Mouse (Mus musculus) neural tube, embryonic 14.5 days (tissue): ENCODE data around the gene R3hdm2. TPM values are rescaled to one million over a fixed set of nuclear protein-coding genes. Genes with fewer than 3 reads are reported as not detected.

Experiments
- ATAC-seq: fragments of 200-750 bp; cut with Nextera tagmentation; 2 replicates; pipeline ENCODE4 v1.8.0; 2017; ENCODE audit warnings: low read depth, mild to moderate bottlenecking, moderate TSS enrichment, moderate library complexity
- H3K27ac ChIP-seq: fragments of 300-500 bp; sonication (generic); 2 replicates; pipeline ENCODE4 v1.5.1; 2014; ENCODE audit warnings: low read depth, mild to moderate bottlenecking, control low read depth, low read length, moderate library complexity, mixed read lengths
- H3K27me3 ChIP-seq: fragments of 300-500 bp; sonication (generic); 2 replicates; pipeline ENCODE4 v1.6.1; 2014; ENCODE audit warnings: low read length; ENCODE audit not compliant: control insufficient read depth, insufficient read depth
- H3K36me3 ChIP-seq: fragments of 300-500 bp; sonication (generic); 2 replicates; pipeline ENCODE4 v1.6.1; 2014; ENCODE audit warnings: low read length, mixed read lengths; ENCODE audit not compliant: control insufficient read depth, insufficient read depth
- H3K4me1 ChIP-seq: fragments of 300-500 bp; sonication (generic); 2 replicates; pipeline ENCODE4 v1.6.1; 2014; ENCODE audit warnings: low read length; ENCODE audit not compliant: control insufficient read depth, insufficient read depth
- H3K4me2 ChIP-seq: fragments of 300-500 bp; sonication (generic); 2 replicates; pipeline ENCODE4 v1.6.1; 2014; ENCODE audit warnings: mild to moderate bottlenecking, low read depth, low read length, control low read depth
- H3K4me3 ChIP-seq: fragments of 300-500 bp; sonication (generic); 2 replicates; pipeline ENCODE4 v1.5.1; 2014; ENCODE audit warnings: low read depth, low read length, control low read depth, mixed read lengths
- H3K9ac ChIP-seq: fragments of 300-500 bp; sonication (generic); replicated peaks from 2 replicates; pipeline ENCODE4 v1.6.1; 2014; ENCODE audit warnings: low read depth, mild to moderate bottlenecking, control low read depth, low read length, mixed read lengths
- H3K9me3 ChIP-seq: fragments of 300-500 bp; sonication (generic); 2 replicates; pipeline ENCODE4 v1.6.1; 2016; ENCODE audit warnings: low read length; ENCODE audit not compliant: control insufficient read depth
- WGBS: fragments of 180-500 bp; shearing (Covaris S2); extraction: QIAGEN DNeasy Blood & Tissue Kit; methylation state at CpG from one replicate; pipeline ENCODE4 v1.1.7; 2014; 5-methylcytosine and 5-hydroxymethylcytosine counted together
- polyA plus RNA-seq: library from polyadenylated mRNA; unstranded; fragments of >200 nt; fragmentation: Nextera tagmentation; extraction: Ambion mirVana; gene quantifications from 2 replicates; pipeline ENCODE4 v1.2.1, GENCODE M21; 2014

The R3hdm2 gene
- polyA plus RNA-seq, 1 experiment from 2014 or later = 36.2 TPM

- peak overlapping the region; percentile 19; the same call in 1 of the 2 replicates for H3K4me2 ChIP-seq
- peak overlapping the region; percentile 28; the same call in 1 of the 2 replicates for H3K9ac ChIP-seq
- no peaks in the 10 kb centered on the region for H3K9me3 ChIP-seq
- 14% methylated on average over 13 of the region's 13 CpGs for WGBS
- peak overlapping the region; percentile 99; the same call in 1 of the 2 replicates for H3K27ac ChIP-seq
- no peaks in the 10 kb centered on the region for H3K36me3 ChIP-seq
- H3K4me1 ChIP-seq = peaks cover 56% of the 10 kb centered on the region
- no peaks in the 10 kb centered on the region for H3K27me3 ChIP-seq
- H3K4me3 ChIP-seq = no peak overlapping the region
- ATAC-seq = no peak
Observed at GRCm38 (mm10) chr10:127514111-127514698, 134.1 kb downstream of the R3hdm2 start.

- H3K9me3 ChIP-seq = no peaks in the 10 kb centered on the region
- peaks cover 50% of the 10 kb centered on the region for H3K4me1 ChIP-seq
- peak within 1 kb of the TSS; percentile 99; the same call in 1 of the 2 replicates for H3K27ac ChIP-seq
- 13% methylated on average over 6 of the region's 6 CpGs for WGBS
- H3K9ac ChIP-seq = peak within 1 kb of the TSS; percentile 28; the same call in 1 of the 2 replicates
- 0 out of 2 replicates have a peak within 1 kb of the TSS, but pooled peaks have one; percentile 5 for H3K4me3 ChIP-seq
- H3K4me2 ChIP-seq = peak within 1 kb of the TSS; percentile 19; the same call in 1 of the 2 replicates
- no peaks in the 10 kb centered on the region for H3K27me3 ChIP-seq
- no peak for ATAC-seq
- peaks cover 5% of the 10 kb centered on the region; the same call in 1 of the 2 replicates for H3K36me3 ChIP-seq
Observed at GRCm38 (mm10) chr10:127514764-127515163, 134.6 kb downstream of the R3hdm2 start, which contains the start of gene Ndufa4l2. Ndufa4l2 (plus strand) TSS chr10:127514967.

GRCm38 (mm10) chr10:127515271-127515982 is 135.3 kb downstream of the R3hdm2 start:
- 36% methylated on average over 9 of the region's 9 CpGs for WGBS
- H3K9ac ChIP-seq = no peak overlapping the region
- no peak overlapping the region for H3K27ac ChIP-seq
- H3K9me3 ChIP-seq = no peaks in the 10 kb centered on the region
- H3K4me1 ChIP-seq = peaks cover 43% of the 10 kb centered on the region
- 0 out of 2 replicates have a peak overlapping the region, but pooled peaks have one; percentile 5 for H3K4me3 ChIP-seq
- no peak for ATAC-seq
- H3K27me3 ChIP-seq = no peaks in the 10 kb centered on the region
- H3K4me2 ChIP-seq = no peak overlapping the region
- H3K36me3 ChIP-seq = peaks cover 6% of the 10 kb centered on the region; the same call in 1 of the 2 replicates

GRCm38 (mm10) chr10:127515983-127516459 is 135.9 kb downstream of the R3hdm2 start:
- no peak overlapping the region for H3K27ac ChIP-seq
- H3K9me3 ChIP-seq = no peaks in the 10 kb centered on the region
- no peaks in the 10 kb centered on the region for H3K27me3 ChIP-seq
- no peak overlapping the region for H3K4me3 ChIP-seq
- no peak overlapping the region for H3K9ac ChIP-seq
- peaks cover 6% of the 10 kb centered on the region; the same call in 1 of the 2 replicates for H3K36me3 ChIP-seq
- H3K4me2 ChIP-seq = no peak overlapping the region
- no peak for ATAC-seq
- WGBS = 25% methylated on average over 8 of the region's 8 CpGs
- H3K4me1 ChIP-seq = peaks cover 37% of the 10 kb centered on the region

GRCm38 (mm10) chr10:127516576-127517260 is 136.6 kb downstream of the R3hdm2 start:
- no peaks in the 10 kb centered on the region for H3K9me3 ChIP-seq
- no peaks in the 10 kb centered on the region for H3K27me3 ChIP-seq
- peaks cover 39% of the 10 kb centered on the region for H3K4me1 ChIP-seq
- H3K9ac ChIP-seq = no peak overlapping the region
- H3K36me3 ChIP-seq = peaks cover 6% of the 10 kb centered on the region; the same call in 1 of the 2 replicates
- 5% methylated on average over 30 of the region's 30 CpGs for WGBS
- no peak overlapping the region for H3K4me3 ChIP-seq
- H3K27ac ChIP-seq = no peak overlapping the region
- no peak for ATAC-seq
- H3K4me2 ChIP-seq = 0 out of 2 replicates have a peak overlapping the region, but pooled peaks have one; percentile 2

- Histone ChIP-seq H3K4me1 (peaks cover 33% of the 10 kb centered on the region), H3K4me3 (no peak overlapping the region), H3K27me3 (no peaks in the 10 kb centered on the region), H3K9me3 (no peaks in the 10 kb centered on the region), H3K27ac (no peak overlapping the region), H3K9ac (no peak overlapping the region), H3K36me3 (peaks cover 6% of the 10 kb centered on the region; the same call in 1 of the 2 replicates), H3K4me2 (no peak overlapping the region)
- WGBS = 95% methylated on average over 22 of the region's 22 CpGs
- ATAC-seq = no peak
Observed at GRCm38 (mm10) chr10:127517941-127518340, 137.8 kb downstream of the R3hdm2 start.

- Histone ChIP-seq H3K27me3 (no peaks in the 10 kb centered on the region), H3K27ac (no peak overlapping the region), H3K9ac (no peak overlapping the region), H3K36me3 (peaks cover 6% of the 10 kb centered on the region; the same call in 1 of the 2 replicates), H3K4me1 (peaks cover 20% of the 10 kb centered on the region), H3K4me3 (no peak overlapping the region), H3K9me3 (no peaks in the 10 kb centered on the region), H3K4me2 (no peak overlapping the region)
- 97% methylated on average over 24 of the region's 26 CpGs for WGBS
- ATAC-seq = no peak
Observed at GRCm38 (mm10) chr10:127519041-127519701, 139.0 kb downstream of the R3hdm2 start.

- H3K27me3 ChIP-seq = no peaks in the 10 kb centered on the region
- H3K9me3 ChIP-seq = no peaks in the 10 kb centered on the region
- H3K9ac ChIP-seq = no peak overlapping the region
- H3K27ac ChIP-seq = no peak overlapping the region
- no peak overlapping the region for H3K4me2 ChIP-seq
- peaks cover 6% of the 10 kb centered on the region; the same call in 1 of the 2 replicates for H3K36me3 ChIP-seq
- H3K4me1 ChIP-seq = peaks cover 26% of the 10 kb centered on the region
- H3K4me3 ChIP-seq = no peak overlapping the region
- ATAC-seq = no peak
- WGBS = 92% methylated on average over 37 of the region's 37 CpGs
Observed at GRCm38 (mm10) chr10:127519903-127520713, 140.0 kb downstream of the R3hdm2 start.
